Mouse (Mus musculus) hindbrain, embryonic 11.5 days (tissue): ENCODE results near the gene Ephb1. TPM values are rescaled to one million over a fixed set of nuclear protein-coding genes. Genes with fewer than 3 reads are reported as not detected.

Source experiments
- ATAC-seq: fragments of 200-750 bp; cut with Nextera tagmentation; 2 replicates; pipeline ENCODE4 v1.8.0; 2017; ENCODE audit warnings: mild to moderate bottlenecking, moderate TSS enrichment, moderate library complexity; ENCODE audit not compliant: low FRiP score
- DNase-seq: peaks from one replicate; pipeline ENCODE4 v3.0.0-alpha.2; 2015; ENCODE audit warnings: low spot score
- H3K27ac ChIP-seq: fragments of 300-500 bp; sonication (generic); 2 replicates; pipeline ENCODE4 v1.5.1; 2014; ENCODE audit warnings: mild to moderate bottlenecking, low read depth, low read length
- H3K27me3 ChIP-seq: fragments of 300-500 bp; sonication (generic); 2 replicates; pipeline ENCODE4 v1.6.1; 2014; ENCODE audit warnings: mild to moderate bottlenecking, low read length, moderate library complexity, mixed read lengths; ENCODE audit not compliant: control insufficient read depth, insufficient read depth
- H3K36me3 ChIP-seq: fragments of 300-500 bp; sonication (generic); 2 replicates; pipeline ENCODE4 v1.6.1; 2014; ENCODE audit warnings: mild to moderate bottlenecking, low read length, moderate library complexity, mixed read lengths; ENCODE audit not compliant: control insufficient read depth, insufficient read depth
- H3K4me1 ChIP-seq: fragments of 300-500 bp; sonication (generic); replicated peaks from 2 replicates; pipeline ENCODE4 v1.6.1; 2014; ENCODE audit warnings: low read length, mixed read lengths; ENCODE audit not compliant: control insufficient read depth, insufficient read depth
- H3K4me2 ChIP-seq: fragments of 300-500 bp; sonication (generic); replicated peaks from 2 replicates; pipeline ENCODE4 v1.6.1; 2014; ENCODE audit warnings: mild to moderate bottlenecking, low read depth, low read length
- H3K4me3 ChIP-seq: fragments of 300-500 bp; sonication (generic); 2 replicates; pipeline ENCODE4 v1.5.1; 2014; ENCODE audit warnings: low read depth, low read length
- H3K9ac ChIP-seq: fragments of 300-500 bp; sonication (generic); 2 replicates; pipeline ENCODE4 v1.6.1; 2014; ENCODE audit warnings: low read depth, low read length
- H3K9me3 ChIP-seq: fragments of 300-500 bp; sonication (generic); 2 replicates; pipeline ENCODE4 v1.6.1; 2016; ENCODE audit warnings: low read length; ENCODE audit not compliant: control insufficient read depth
- WGBS: fragments of 180-500 bp; shearing (Covaris S2); extraction: QIAGEN DNeasy Blood & Tissue Kit; methylation state at CpG from one replicate; pipeline ENCODE4 v1.1.7; 2014; 5-methylcytosine and 5-hydroxymethylcytosine counted together
- polyA plus RNA-seq: library from polyadenylated mRNA; unstranded; fragments of >200 nt; fragmentation: Nextera tagmentation; extraction: Ambion mirVana; gene quantifications from 2 replicates; pipeline ENCODE4 v1.2.1, GENCODE M21; 2014

Gene Ephb1
- polyA plus RNA-seq, 1 experiment from 2014 or later = 18.3 TPM

DNA sequence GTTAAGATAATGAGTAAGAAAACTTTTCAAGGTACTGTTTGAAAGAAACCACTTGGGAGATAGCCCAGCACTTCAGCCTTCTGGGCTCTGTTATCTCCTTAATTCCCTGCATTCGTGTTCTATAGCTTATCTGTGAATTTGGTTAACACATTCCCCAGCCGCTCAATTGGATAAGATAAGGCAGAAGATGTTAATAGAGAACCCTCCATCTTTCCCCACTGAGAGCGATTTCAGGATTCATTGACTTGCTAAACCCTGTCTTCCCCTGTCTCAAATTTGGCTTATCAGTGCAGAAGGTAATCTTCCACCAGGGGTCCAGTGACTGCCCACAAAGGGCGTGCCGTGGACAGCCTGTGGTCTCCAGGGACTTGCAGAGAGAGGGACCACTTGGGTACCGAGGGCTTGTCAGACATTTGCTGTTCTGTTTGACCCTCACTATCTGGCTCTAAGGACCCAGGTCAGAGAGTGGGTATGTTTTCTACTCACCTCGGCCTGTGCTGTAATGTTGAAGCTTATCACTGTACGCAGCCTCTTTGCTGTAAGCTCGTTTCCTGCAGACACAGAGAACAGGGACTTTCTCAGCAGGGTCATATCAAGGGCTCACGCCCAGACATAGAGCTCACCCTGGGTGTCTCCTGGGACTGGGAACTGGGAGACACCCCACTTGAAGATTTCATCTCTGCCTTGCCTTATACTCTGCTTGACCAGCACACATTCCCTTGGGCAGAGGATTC, 358.9 kb downstream of the Ephb1 start:
- Histone ChIP-seq H3K9ac (no peak overlapping the region), H3K27me3 (no peaks in the 10 kb centered on the region), H3K9me3 (no peaks in the 10 kb centered on the region), H3K27ac (no peak overlapping the region), H3K36me3 (no peaks in the 10 kb centered on the region), H3K4me3 (no peak overlapping the region), H3K4me2 (no peak overlapping the region), H3K4me1 (no peaks in the 10 kb centered on the region; the same call in 1 of the 2 replicates)
- 76% methylated on average over 10 of the region's 10 CpGs for WGBS
- no peak for ATAC-seq
- no peak for DNase-seq

DNA sequence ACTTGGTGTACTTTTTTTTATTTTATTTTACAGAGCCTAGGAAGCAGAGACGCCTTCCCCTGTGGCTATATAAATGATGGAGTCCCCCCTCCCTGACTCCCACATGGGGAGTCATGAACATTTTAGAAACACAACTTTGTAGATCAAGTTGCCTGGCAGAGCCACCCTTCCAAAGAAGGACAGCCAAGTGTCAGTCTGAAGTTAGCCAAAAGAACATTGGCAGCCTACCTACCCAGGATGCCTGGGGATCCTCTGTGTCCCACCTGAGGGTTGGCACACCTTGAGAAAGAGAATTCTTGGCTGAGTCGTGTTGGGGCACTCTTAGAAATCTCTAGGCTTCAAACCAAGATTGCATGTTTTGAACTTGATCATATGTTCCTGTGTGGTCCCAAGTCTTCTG, 360.4 kb downstream of the Ephb1 start:
- WGBS = 83% methylated on average over 2 of the region's 2 CpGs
- no peaks in the 10 kb centered on the region for H3K9me3 ChIP-seq
- no peak overlapping the region for H3K9ac ChIP-seq
- H3K27me3 ChIP-seq = no peaks in the 10 kb centered on the region
- H3K4me3 ChIP-seq = no peak overlapping the region
- H3K27ac ChIP-seq = no peak overlapping the region
- DNase-seq (no peak), ATAC-seq (no peak)
- no peaks in the 10 kb centered on the region; the same call in 1 of the 2 replicates for H3K4me1 ChIP-seq
- no peak overlapping the region for H3K4me2 ChIP-seq
- no peaks in the 10 kb centered on the region for H3K36me3 ChIP-seq

DNA sequence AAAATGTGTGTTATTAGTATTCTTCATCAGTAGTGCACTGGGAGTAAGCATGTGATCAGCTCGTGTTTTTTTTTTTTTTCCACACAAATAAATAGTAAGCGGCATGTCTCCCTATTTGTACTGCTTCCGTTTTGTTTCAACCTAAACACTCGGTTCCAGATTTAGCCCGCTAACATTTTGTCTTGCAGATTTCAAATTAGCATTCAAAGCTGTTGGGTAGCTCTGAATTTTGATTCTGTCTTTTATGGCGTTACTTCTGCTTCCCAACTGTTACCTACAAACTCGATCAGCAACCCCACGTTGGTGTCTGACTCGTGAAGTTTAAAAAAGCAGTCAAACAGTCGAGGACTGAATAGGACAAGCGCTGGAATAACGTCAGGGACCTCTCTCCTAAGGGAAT, 363.7 kb downstream of the Ephb1 start:
- WGBS = 85% methylated on average over 12 of the region's 12 CpGs
- ATAC-seq (no peak), DNase-seq (no peak)

DNA sequence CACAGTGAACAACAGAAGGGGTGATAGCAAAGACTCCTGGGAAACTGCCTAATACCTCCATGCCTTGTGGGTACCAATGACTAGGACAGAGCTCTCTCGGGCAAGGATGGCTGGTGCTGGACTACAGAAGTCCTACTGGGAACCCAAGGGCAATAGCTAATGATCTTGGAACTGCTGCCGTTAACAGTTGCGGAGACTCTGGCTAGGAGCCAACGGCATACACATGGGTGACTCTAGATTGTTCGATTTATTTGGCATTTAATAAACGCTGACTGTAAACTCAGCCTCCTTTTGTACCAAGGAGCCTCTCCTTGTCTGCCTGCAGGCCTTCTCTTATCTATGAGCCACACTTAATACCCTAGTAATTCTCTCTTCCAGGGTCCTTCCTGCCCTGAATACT, 364.5 kb downstream of the Ephb1 start:
- no peaks in the 10 kb centered on the region for H3K36me3 ChIP-seq
- DNase-seq = no peak
- H3K27ac ChIP-seq = no peak overlapping the region
- no peak overlapping the region for H3K9ac ChIP-seq
- no peaks in the 10 kb centered on the region for H3K4me1 ChIP-seq
- H3K4me3 ChIP-seq = no peak overlapping the region
- H3K27me3 ChIP-seq = no peaks in the 10 kb centered on the region
- no peaks in the 10 kb centered on the region for H3K9me3 ChIP-seq
- 95% methylated on average over 6 of the region's 6 CpGs for WGBS
- no peak overlapping the region for H3K4me2 ChIP-seq
- ATAC-seq = no peak

More for the DNA sequence above, 363.7 kb downstream of the Ephb1 start:
- H3K27me3 ChIP-seq = no peaks in the 10 kb centered on the region
- no peak overlapping the region for H3K4me2 ChIP-seq
- H3K9ac ChIP-seq = no peak overlapping the region
- no peaks in the 10 kb centered on the region for H3K4me1 ChIP-seq
- H3K4me3 ChIP-seq = no peak overlapping the region
- no peaks in the 10 kb centered on the region for H3K36me3 ChIP-seq
- H3K27ac ChIP-seq = no peak overlapping the region
- no peaks in the 10 kb centered on the region for H3K9me3 ChIP-seq

DNA sequence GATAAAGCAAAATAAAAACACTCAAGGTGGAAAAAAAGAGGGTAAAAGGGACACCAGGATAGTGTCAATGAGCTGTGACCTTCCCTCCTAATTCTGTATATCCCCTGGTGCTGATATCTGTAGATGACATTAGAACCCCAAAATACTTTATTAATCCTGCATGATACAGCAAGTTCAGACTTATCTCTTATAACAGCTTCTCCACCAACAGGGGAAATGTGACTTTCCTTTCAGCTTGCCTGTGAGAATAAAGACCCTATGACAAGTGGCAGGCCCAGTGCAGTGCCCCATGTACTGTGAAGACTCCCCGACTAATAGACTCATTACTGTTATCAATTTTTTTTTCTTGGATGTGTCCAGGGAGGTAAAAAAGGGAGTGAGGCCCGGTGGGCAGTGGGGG, 367.6 kb downstream of the Ephb1 start:
- DNase-seq (no peak), ATAC-seq (no peak)
- no peak overlapping the region for H3K4me3 ChIP-seq
- H3K27me3 ChIP-seq = no peaks in the 10 kb centered on the region
- H3K9ac ChIP-seq = no peak overlapping the region
- no peaks in the 10 kb centered on the region for H3K9me3 ChIP-seq
- H3K27ac ChIP-seq = no peak overlapping the region
- no peak overlapping the region for H3K4me2 ChIP-seq
- no peaks in the 10 kb centered on the region for H3K4me1 ChIP-seq
- H3K36me3 ChIP-seq = no peaks in the 10 kb centered on the region
- WGBS = 84% methylated on average over 2 of the region's 2 CpGs

DNA sequence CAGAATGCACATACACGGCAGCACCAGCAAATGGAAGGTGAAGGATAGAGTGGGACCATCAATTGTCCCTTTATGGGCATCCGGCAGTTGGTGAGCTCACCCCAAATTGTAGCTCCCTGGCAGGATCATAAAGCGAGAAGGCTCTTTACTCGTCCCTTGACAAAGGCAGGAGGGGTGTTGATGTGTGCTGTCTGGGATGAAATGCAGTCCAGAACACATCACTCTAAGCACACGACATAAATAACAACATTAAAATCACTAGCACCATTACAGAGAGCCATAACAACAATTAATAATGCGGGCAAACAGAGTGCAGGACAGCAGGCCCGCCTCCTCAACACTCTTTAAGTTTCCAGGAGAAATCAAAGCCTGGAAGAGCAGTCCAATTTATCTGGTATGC, 372.1 kb downstream of the Ephb1 start:
- Histone ChIP-seq H3K27me3 (no peaks in the 10 kb centered on the region), H3K9me3 (no peaks in the 10 kb centered on the region), H3K4me3 (no peak overlapping the region), H3K9ac (no peak overlapping the region), H3K4me1 (no peaks in the 10 kb centered on the region), H3K4me2 (no peak overlapping the region), H3K27ac (no peak overlapping the region), H3K36me3 (no peaks in the 10 kb centered on the region)
- no peak for ATAC-seq
- WGBS = 85% methylated on average over 7 of the region's 7 CpGs
- no peak for DNase-seq

DNA sequence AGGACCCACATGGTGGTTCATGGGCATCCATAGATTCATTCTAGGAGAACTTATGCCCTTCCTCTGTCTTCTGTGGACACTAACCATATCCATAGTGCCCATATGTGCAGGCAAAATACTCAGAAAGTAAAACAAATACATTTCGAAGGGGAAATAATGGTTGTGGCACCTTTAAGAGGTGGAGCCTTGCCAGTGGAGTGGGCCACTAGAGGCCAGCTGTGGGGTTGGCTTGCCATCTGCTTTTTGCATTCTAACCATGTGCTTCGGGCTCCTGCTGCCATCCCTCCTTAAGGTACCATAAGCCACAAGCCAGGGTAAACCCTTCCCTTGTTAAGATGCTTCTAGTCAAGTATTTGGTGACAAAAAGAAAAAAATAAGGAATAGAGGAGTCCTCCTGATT, 373.3 kb downstream of the Ephb1 start:
- DNase-seq (no peak), ATAC-seq (no peak)
- 80% methylated on average over 2 of the region's 2 CpGs for WGBS
- no peak overlapping the region for H3K4me3 ChIP-seq
- H3K4me2 ChIP-seq = no peak overlapping the region
- no peak overlapping the region for H3K9ac ChIP-seq
- no peaks in the 10 kb centered on the region for H3K36me3 ChIP-seq
- H3K9me3 ChIP-seq = no peaks in the 10 kb centered on the region
- H3K4me1 ChIP-seq = no peaks in the 10 kb centered on the region
- H3K27me3 ChIP-seq = no peaks in the 10 kb centered on the region
- H3K27ac ChIP-seq = no peak overlapping the region

DNA sequence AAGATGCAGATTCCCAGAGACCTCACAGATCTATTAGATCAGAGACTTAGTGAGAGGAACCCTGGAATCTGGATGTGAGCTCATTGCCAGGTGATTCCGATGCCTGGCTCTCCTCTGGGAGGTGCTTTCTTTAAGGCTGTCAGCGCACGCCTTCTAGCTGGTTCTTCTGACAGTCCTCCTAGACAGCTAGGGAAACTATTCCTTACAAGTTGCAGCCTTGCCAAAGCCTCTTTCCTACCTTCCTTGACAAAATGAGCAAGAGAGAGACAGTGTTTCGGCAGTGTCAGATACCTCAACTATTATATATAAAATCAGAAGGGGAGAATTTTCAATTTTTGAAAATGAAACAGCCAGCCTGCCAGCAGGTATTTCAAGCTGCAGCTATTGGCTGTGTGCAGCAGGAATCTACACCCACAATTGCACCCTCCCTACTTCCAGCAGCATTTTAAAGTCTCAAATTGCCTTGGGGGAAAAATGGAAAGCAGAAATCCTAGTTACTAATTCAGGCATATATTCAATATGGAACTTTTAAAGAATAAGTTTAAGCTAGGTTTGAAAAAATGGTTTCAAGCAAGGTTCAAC, 377.5 kb downstream of the Ephb1 start:
- ATAC-seq (no peak), DNase-seq (no peak)
- Histone ChIP-seq H3K4me3 (no peak overlapping the region), H3K27me3 (no peaks in the 10 kb centered on the region), H3K4me2 (no peak overlapping the region), H3K9ac (no peak overlapping the region), H3K27ac (no peak overlapping the region), H3K4me1 (no peaks in the 10 kb centered on the region), H3K36me3 (no peaks in the 10 kb centered on the region), H3K9me3 (no peaks in the 10 kb centered on the region)
- 88% methylated on average over 4 of the region's 4 CpGs for WGBS

DNA sequence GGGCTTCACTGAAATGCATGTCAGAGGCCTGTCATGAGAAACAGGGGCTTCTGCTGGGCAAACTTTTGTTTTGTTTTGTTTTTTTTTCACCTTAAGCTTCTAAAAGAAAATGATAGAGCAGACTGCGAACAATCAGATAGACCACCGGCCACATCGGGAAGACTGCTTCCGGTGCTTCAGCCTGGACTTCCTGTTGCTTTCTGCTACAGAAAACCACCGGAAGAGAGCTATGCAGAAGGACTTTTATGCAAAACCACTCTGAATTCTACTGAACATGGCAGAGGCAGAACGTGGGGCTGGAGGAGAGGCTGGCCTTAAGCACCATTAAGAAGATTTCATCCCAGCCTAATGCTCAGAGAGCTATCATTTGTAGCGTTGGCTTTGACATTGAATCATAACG, 382.2 kb downstream of the Ephb1 start:
- no peaks in the 10 kb centered on the region for H3K36me3 ChIP-seq
- H3K27me3 ChIP-seq = no peaks in the 10 kb centered on the region
- H3K9ac ChIP-seq = no peak overlapping the region
- no peak overlapping the region for H3K27ac ChIP-seq
- WGBS = 79% methylated on average over 8 of the region's 8 CpGs
- ATAC-seq (no peak), DNase-seq (no peak)
- no peaks in the 10 kb centered on the region for H3K9me3 ChIP-seq
- H3K4me1 ChIP-seq = no peaks in the 10 kb centered on the region
- no peak overlapping the region for H3K4me2 ChIP-seq
- no peak overlapping the region for H3K4me3 ChIP-seq
